Mouse (Mus musculus): ENCODE data around the gene Sp100.
"Not testable (repeated sequence)": the region's sequence is repeated elsewhere in the genome, so short reads cannot be mapped to it uniquely, and the experiment has no call there.

Sp100 gene

GRCm38 (mm10) chr1:85649881-85650280 lies at the start of gene Sp100:
Sp100 (plus strand) TSS chr1:85649988.
- not testable (repeated sequence) for DNase-seq (ENCODE audit: low spot score)

DNA sequence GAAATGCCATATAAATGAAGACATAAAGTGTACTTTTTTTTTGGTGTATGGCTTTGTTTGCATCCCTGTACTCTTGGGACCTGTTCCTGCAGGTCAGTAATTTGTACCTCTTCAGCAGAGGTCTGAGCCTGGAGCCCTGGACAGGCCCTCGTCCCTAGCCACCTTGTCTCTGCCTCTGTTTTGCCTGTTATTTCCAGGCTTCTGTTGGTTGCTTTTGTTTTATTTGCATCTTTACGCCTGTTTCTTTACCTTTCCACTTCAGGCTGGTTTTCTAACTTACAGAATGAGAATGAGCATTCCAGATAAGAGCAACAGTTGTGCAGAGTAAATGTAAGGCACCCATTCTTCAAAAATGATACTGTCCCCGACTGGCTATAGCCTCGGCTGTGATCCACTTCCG lies 49.7 kb upstream of the Sp100 start, which contains the start of gene Sp140:
Gene Sp140 (plus strand): TSS at position 301 of the 400 bp plus-strand sequence.
- DNase-seq (ENCODE audit: low spot score) = not testable (repeated sequence)

DNA sequence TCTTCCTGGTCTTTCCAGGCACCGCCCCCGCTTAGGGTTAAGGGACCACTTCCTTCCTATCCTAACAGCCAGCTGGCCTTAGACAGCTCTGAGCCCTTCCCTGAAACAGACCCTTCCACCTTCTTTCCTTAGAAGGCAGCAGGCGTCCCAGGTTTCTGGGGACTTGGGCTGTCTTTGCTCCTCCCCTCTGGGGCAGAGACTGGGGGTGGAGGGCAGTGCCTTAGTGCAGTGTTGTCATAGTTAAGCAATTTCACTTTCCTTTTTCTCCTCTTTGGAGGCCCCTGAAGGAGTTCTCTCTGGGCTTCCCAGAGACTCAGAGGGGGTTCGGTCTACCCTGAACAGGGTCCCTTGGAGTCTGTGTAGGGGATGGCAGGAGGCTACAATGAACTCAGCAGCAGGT lies 49.0 kb upstream of the Sp100 start:
- DNase-seq (ENCODE audit: low spot score) = not testable (repeated sequence)

GRCm38 (mm10) chr1:85604341-85604740 lies 45.4 kb upstream of the Sp100 start:
- DNase-seq (ENCODE audit: low spot score) = not testable (repeated sequence)

DNA sequence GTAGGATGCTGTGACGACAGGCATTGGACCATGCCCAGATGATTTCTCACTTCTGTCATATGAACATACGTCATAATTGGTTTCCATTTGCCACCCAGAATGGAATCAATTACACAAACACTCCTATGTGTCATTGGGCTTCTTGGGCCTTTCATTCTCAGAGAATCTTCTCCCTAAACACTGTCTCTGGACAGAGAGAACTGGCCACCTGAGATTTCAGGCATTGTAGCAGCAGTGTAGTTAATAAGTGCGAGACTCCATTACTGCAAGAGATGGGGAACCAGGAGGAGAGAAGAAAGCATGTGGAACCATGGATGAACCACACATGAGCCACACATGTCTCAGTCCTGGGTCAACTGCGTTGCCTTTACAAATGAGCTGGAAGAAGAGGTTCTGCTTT lies 41.4 kb upstream of the Sp100 start:
- not testable (repeated sequence) for DNase-seq (ENCODE audit: low spot score)

- not testable (repeated sequence) for DNase-seq (ENCODE audit: low spot score)
Measured at GRCm38 (mm10) chr1:85610581-85610980, 39.2 kb upstream of the Sp100 start.

DNA sequence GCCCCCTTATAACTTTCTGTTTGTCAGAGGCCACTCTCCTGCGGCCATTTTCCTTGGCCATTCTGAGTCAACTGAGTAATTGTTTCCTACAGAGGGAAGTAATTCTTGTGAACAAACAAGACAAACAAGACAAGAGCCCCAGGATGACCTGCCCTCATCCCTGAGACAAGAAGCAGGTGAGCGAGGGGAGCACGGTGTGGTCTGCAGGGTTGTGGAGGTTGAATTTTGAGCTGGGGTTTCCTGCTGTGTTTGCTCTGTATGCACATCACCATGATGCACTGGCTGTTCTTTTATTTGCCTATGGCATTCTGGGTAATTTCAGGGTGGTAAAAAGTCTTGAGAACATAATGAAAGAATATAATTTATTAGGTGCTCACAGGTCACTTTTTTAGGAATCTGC lies 34.7 kb upstream of the Sp100 start:
- not testable (repeated sequence) for DNase-seq (ENCODE audit: low spot score)

DNA sequence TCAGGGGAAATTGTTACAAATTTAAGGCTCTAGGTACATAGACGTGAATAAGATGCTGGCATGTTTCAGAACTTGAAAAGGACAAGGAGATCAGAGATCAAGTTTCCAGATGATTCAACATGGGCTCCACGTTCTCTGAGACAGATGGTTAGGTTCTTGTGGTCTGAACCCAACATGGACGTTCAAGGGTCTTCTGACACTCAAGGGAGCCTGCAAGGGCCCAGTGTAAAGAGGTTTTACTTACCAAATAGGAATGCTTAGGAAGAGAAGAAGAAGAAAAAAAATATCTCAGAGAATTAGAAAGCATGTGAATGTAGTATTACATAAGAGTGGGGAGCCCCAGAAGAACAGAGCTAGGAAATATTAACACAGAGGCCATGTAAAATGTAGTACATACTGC lies 34.0 kb upstream of the Sp100 start:
- not testable (repeated sequence) for DNase-seq (ENCODE audit: low spot score)

DNA sequence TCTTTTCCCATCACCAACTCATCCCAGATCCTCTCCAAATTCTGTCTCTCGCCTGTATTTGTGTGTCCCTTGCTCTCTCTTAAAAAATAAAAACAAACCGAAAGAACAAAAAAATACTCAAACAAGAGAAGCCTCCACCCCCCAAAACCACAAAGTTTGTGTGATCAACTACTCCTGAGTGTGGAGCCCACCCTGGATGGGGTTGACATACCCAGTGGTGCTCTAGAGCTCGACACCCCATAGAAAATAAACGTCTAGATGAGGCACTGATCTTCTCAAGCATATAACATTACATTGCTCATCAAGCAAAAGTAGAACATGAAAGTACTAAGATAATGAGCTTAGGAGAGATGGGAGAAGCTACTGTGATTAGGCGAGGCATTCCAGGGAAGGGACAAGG lies 32.6 kb upstream of the Sp100 start:
- not testable (repeated sequence) for DNase-seq (ENCODE audit: low spot score)

- DNase-seq (ENCODE audit: low spot score) = not testable (repeated sequence)
Measured at GRCm38 (mm10) chr1:85618689-85619088, 31.1 kb upstream of the Sp100 start.

- DNase-seq (ENCODE audit: low spot score) = not testable (repeated sequence)
Measured at GRCm38 (mm10) chr1:85636936-85637335, 12.9 kb upstream of the Sp100 start.

- not testable (repeated sequence) for DNase-seq (ENCODE audit: low spot score)
Measured at GRCm38 (mm10) chr1:85638144-85638543, 11.6 kb upstream of the Sp100 start.

DNA sequence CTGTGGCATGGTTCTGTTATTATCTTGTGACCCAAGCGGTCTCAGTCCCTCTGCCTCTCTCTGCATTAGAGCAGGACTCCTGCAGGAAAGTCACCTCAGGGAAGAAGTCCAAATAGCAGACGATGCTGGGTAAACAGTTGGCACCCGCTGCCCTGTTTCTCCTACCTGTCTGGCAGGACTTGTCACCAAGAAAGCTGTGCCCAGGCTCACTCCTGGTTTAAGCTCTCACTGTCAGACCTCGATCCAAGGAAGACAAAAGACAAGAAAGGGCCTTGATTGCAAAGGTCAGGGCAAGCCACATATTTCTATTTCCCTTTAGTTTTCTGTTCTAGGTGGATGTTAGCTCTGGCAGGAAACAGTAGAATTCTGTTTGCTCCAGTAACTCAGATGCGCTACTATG lies 736 bp downstream of the Sp100 start:
- DNase-seq (ENCODE audit: low spot score) = not testable (repeated sequence)

DNA sequence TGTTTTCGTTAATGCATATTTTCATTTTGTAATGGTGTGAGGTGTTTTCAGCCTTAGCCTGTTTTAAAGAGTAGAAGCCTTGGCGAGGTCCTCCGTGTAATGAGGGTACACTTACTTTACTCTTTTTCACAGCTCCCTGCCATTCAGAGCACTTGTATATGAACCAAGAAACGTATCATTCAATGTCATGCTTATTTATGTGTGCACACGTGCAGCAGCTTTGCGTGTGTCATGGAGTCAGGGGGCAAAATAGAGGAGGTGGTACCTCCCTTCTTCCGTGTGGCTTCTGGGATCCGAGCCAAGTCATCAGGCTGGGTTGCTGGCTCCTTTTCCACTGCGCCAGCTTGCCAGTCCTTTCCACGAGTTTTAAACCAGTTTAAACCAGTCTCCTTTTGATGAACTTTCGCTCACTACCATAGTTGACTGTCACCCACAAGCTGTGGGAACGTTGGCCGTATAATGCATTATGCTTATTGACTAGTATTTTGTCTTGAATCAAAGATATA lies 2.0 kb downstream of the Sp100 start:
- not testable (repeated sequence) for DNase-seq (ENCODE audit: low spot score)

GRCm38 (mm10) chr1:85657211-85657610 lies 7.4 kb downstream of the Sp100 start:
- not testable (repeated sequence) for DNase-seq (ENCODE audit: low spot score)

- DNase-seq (ENCODE audit: low spot score) = no peak
Measured at GRCm38 (mm10) chr1:85664266-85664665, 14.5 kb downstream of the Sp100 start.

DNA sequence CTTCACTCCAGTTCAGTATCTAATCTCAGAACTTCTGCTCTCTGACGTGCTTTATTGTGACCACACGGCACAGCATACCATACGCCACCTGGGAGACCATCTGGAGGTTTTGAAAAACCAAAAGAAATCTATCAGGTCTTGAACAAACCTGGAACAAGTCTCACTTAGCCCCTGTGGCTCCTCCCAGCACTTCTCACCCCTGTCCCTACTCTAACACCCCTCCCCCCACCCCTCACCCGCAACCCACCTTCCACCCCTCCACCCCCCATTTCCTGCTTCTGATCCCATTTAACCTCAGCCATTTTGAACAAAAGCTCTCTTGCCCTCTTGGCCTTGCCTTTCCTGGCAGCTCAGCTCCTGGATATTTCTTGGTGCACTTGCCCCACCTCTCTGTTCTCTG lies 30.4 kb downstream of the Sp100 start:
- no peak for DNase-seq (ENCODE audit: low spot score)

DNA sequence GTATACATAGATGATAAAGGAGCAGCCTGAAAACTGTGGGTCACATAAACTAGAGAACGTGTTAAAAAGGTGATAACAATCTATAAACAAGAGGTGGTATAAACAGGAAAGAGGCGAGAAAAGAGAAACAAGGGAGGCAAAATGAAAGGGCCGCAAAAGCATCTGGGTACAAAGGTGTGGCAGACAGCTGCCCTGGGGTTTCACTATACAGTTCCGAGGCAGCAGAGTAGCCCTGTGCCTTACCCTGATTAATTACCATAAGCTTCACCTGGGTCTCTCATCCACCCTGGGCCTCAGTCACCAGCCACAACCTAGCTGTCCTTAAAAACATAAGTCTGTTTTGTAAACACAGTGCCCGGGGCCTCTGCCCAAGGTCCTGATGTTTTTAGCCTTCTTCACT lies 36.9 kb downstream of the Sp100 start:
- DNase-seq (ENCODE audit: low spot score) = no peak

DNA sequence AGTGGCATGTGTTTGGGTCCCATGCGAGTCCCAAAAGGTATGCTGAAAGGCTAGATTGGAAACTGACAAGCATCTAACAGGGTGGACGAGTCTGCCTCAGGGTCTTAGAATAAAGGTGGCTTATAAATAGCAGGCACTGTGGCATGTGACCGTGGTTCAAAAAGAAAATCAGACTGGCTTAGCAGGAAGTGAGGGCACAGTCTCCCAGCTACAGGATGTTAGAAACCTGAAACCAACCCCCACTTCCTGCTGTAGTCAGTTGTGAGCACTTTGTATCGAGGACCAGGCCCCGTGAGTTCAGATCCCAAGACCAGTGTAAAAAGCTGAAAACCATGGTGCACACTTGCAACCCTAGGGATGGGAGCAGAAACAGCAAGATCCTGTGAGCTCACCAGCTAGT lies 37.6 kb downstream of the Sp100 start:
- DNase-seq (ENCODE audit: low spot score) = no peak

DNA sequence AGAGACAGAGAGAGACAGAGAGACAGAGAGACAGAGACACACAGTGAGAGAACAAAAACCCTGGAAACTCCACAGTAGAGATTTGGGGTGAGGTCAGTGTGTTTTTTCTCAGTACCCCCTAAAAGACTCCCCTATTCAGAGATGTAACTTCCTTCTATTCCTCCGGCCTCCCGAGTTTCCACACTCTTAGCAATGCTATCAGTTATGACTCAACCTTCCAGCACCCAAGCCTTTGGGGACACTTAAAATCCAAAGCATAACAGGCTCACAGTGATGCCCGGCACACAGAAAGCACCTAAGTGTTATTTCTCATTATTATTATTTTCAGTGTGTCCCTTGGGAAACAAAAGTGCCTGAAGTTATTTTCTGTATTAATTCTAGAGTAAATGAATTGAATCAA lies 40.8 kb downstream of the Sp100 start:
- no peak for DNase-seq (ENCODE audit: low spot score)

DNA sequence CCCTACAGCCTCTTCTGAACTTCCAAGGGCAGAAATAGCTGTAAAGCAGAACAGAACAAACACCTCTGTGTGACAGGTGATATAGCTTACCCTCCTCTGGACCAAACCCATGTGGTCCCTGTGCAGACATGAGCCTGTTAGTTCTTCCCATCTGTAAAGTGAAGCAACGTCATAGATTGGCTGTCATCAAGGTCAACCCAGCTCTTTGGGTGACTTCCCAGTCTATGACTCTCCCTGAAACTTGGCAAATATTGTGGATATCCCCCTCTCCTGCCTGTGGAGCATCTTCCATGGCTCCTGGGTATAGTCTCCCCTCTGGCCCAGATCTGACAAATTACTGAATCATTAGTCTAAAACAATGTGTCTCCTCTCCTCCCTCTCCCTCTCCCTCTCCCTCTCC lies 42.5 kb downstream of the Sp100 start:
- no peak for DNase-seq (ENCODE audit: low spot score)

GRCm38 (mm10) chr1:85693280-85693679 lies 43.5 kb downstream of the Sp100 start:
- DNase-seq (ENCODE audit: low spot score) = no peak

GRCm38 (mm10) chr1:85695646-85696045 lies 45.9 kb downstream of the Sp100 start:
- no peak for DNase-seq (ENCODE audit: low spot score)

GRCm38 (mm10) chr1:85697721-85698493 lies 48.1 kb downstream of the Sp100 start:
- DNase-seq (ENCODE audit: low spot score) = no peak
